Mouse (Mus musculus): ENCODE results near the gene Gcnt2. TPM values are rescaled to one million over a fixed set of nuclear protein-coding genes. Genes with fewer than 3 reads are reported as not detected.

Gcnt2 gene
- total RNA-seq, 1 experiment: 21.8 TPM

- no peak overlapping the region for H3K27ac ChIP-seq (ENCODE audit: insufficient read depth, low read depth, low read length, poor library complexity, severe bottlenecking)
- TF ChIP-seq MAFK (IDR thresholded peaks at IDR 0.05; ENCODE audit: insufficient read depth, low read depth, low read length): no peak
- TF ChIP-seq CHD2 (IDR thresholded peaks at IDR 0.05; ENCODE audit: low read depth, low read length): no peak
- no peak for TF ChIP-seq ZC3H11A (IDR thresholded peaks at IDR 0.05; ENCODE audit: borderline replicate concordance, low read depth, low read length)
- TF ChIP-seq HCFC1 (IDR thresholded peaks at IDR 0.05; ENCODE audit: borderline replicate concordance, insufficient read depth, low read length): no peak
- no peak for TF ChIP-seq ZNF384 (IDR thresholded peaks at IDR 0.05; ENCODE audit: low read depth, low read length)
- no peak overlapping the region for H3K4me3 ChIP-seq (ENCODE audit: insufficient read depth in 1 of 2, low read depth in 1 of 2, low read length in 2 of 2, poor library complexity in 1 of 2, severe bottlenecking in 1 of 2)
- no peak for DNase-seq (ENCODE audit: low read depth, low spot score)
- no peak overlapping the region for H3K9ac ChIP-seq (ENCODE audit: insufficient read depth, low read depth, low read length, poor library complexity, severe bottlenecking)
- in situ Hi-C loops (cut with MboI; ENCODE audit: low sequenced_read_pairs in 2 of 2, unreplicated experiment in 2 of 2): no loop called here
- H3K4me1 ChIP-seq (ENCODE audit: control insufficient read depth in 2 of 2, insufficient read depth in 2 of 2, low read length in 2 of 2, poor library complexity in 1 of 2): peaks cover 9 to 13% of the 10 kb centered on the region in 2 experiments
- no peaks in the 10 kb centered on the region for H3K9me3 ChIP-seq (ENCODE audit: control insufficient read depth, insufficient read depth, low read depth, low read length)
- H3K36me3 ChIP-seq (ENCODE audit: control insufficient read depth, insufficient read depth, low read length, poor library complexity, severe bottlenecking): no peaks in the 10 kb centered on the region
Observed at GRCm38 (mm10) chr13:40857281-40857818, 2.2 kb upstream of the Gcnt2 start.

GRCm38 (mm10) chr13:40859225-40859624 lies 329 bp upstream of the Gcnt2 start:
- Histone ChIP-seq H3K36me3 (ENCODE audit: control insufficient read depth, insufficient read depth, low read length, poor library complexity, severe bottlenecking) (no peaks in the 10 kb centered on the region), H3K4me3 (ENCODE audit: insufficient read depth in 1 of 2, low read depth in 1 of 2, low read length in 2 of 2, poor library complexity in 1 of 2, severe bottlenecking in 1 of 2) (no peak overlapping the region), H3K9me3 (ENCODE audit: control insufficient read depth, insufficient read depth, low read depth, low read length) (no peaks in the 10 kb centered on the region), H3K9ac (ENCODE audit: insufficient read depth, low read depth, low read length, poor library complexity, severe bottlenecking) (no peak overlapping the region), H3K27ac (ENCODE audit: insufficient read depth, low read depth, low read length, poor library complexity, severe bottlenecking) (no peak overlapping the region), H3K4me1 (ENCODE audit: control insufficient read depth in 2 of 2, insufficient read depth in 2 of 2, low read length in 2 of 2, poor library complexity in 1 of 2) (peaks cover 8 to 16% of the 10 kb centered on the region in 2 experiments)
- in situ Hi-C loops (cut with MboI; ENCODE audit: low sequenced_read_pairs in 2 of 2, unreplicated experiment in 2 of 2): no loop called here
- no peak for TF ChIP-seq ZC3H11A (IDR thresholded peaks at IDR 0.05; ENCODE audit: borderline replicate concordance, low read depth, low read length)
- no peak for TF ChIP-seq MAFK (IDR thresholded peaks at IDR 0.05; ENCODE audit: insufficient read depth, low read depth, low read length)
- TF ChIP-seq CHD2 (IDR thresholded peaks at IDR 0.05; ENCODE audit: low read depth, low read length): no peak
- no peak for TF ChIP-seq HCFC1 (IDR thresholded peaks at IDR 0.05; ENCODE audit: borderline replicate concordance, insufficient read depth, low read length)
- no peak for TF ChIP-seq ZNF384 (IDR thresholded peaks at IDR 0.05; ENCODE audit: low read depth, low read length)
- DNase-seq (ENCODE audit: low read depth, low spot score): no peak

GRCm38 (mm10) chr13:40863006-40863405 lies 3.5 kb downstream of the Gcnt2 start:
- TF ChIP-seq ZNF384 (IDR thresholded peaks at IDR 0.05; ENCODE audit: low read depth, low read length) (no peak), MAFK (IDR thresholded peaks at IDR 0.05; ENCODE audit: insufficient read depth, low read depth, low read length) (no peak), CHD2 (IDR thresholded peaks at IDR 0.05; ENCODE audit: low read depth, low read length) (no peak), HCFC1 (IDR thresholded peaks at IDR 0.05; ENCODE audit: borderline replicate concordance, insufficient read depth, low read length) (no peak), ZC3H11A (IDR thresholded peaks at IDR 0.05; ENCODE audit: borderline replicate concordance, low read depth, low read length) (no peak)
- Histone ChIP-seq H3K9ac (ENCODE audit: insufficient read depth, low read depth, low read length, poor library complexity, severe bottlenecking) (no peak overlapping the region), H3K4me3 (ENCODE audit: insufficient read depth in 1 of 2, low read depth in 1 of 2, low read length in 2 of 2, poor library complexity in 1 of 2, severe bottlenecking in 1 of 2) (no peak overlapping the region), H3K27ac (ENCODE audit: insufficient read depth, low read depth, low read length, poor library complexity, severe bottlenecking) (no peak overlapping the region; the same call in 1 of the 2 replicates), H3K9me3 (ENCODE audit: control insufficient read depth, insufficient read depth, low read depth, low read length) (no peaks in the 10 kb centered on the region), H3K36me3 (ENCODE audit: control insufficient read depth, insufficient read depth, low read length, poor library complexity, severe bottlenecking) (no peaks in the 10 kb centered on the region), H3K4me1 (ENCODE audit: control insufficient read depth in 2 of 2, insufficient read depth in 2 of 2, low read length in 2 of 2, poor library complexity in 1 of 2) (peaks cover 13 to 20% of the 10 kb centered on the region in 2 experiments)
- in situ Hi-C loops (cut with MboI; ENCODE audit: low sequenced_read_pairs in 2 of 2, unreplicated experiment in 2 of 2): no loop called here
- no peak for DNase-seq (ENCODE audit: low read depth, low spot score)

GRCm38 (mm10) chr13:40868844-40869587 lies 9.5 kb downstream of the Gcnt2 start:
- in situ Hi-C loops (cut with MboI; ENCODE audit: low sequenced_read_pairs in 2 of 2, unreplicated experiment in 2 of 2): no loop called here
- TF ChIP-seq MAFK (IDR thresholded peaks at IDR 0.05; ENCODE audit: insufficient read depth, low read depth, low read length) (no peak), ZNF384 (IDR thresholded peaks at IDR 0.05; ENCODE audit: low read depth, low read length) (peak; percentile 55; the same call in 1 of the 2 replicates)
- no peaks in the 10 kb centered on the region for H3K36me3 ChIP-seq (ENCODE audit: control insufficient read depth, insufficient read depth, low read length, poor library complexity, severe bottlenecking)
- H3K27ac ChIP-seq (ENCODE audit: insufficient read depth, low read depth, low read length, poor library complexity, severe bottlenecking): peak overlapping the region; percentile 97
- H3K4me1 ChIP-seq (ENCODE audit: control insufficient read depth in 2 of 2, insufficient read depth in 2 of 2, low read length in 2 of 2, poor library complexity in 1 of 2): peaks cover 21 to 23% of the 10 kb centered on the region in 2 experiments
- DNase-seq (ENCODE audit: low read depth, low spot score): peak; percentile 90
- H3K9me3 ChIP-seq (ENCODE audit: control insufficient read depth, insufficient read depth, low read depth, low read length): no peaks in the 10 kb centered on the region
- H3K4me3 ChIP-seq (ENCODE audit: insufficient read depth in 1 of 2, low read depth in 1 of 2, low read length in 2 of 2, poor library complexity in 1 of 2, severe bottlenecking in 1 of 2): peak overlapping the region; percentile 11 to 53; a peak in 3 of 4 replicates
- peak overlapping the region; percentile 12; the same call in 1 of the 2 replicates for H3K9ac ChIP-seq (ENCODE audit: insufficient read depth, low read depth, low read length, poor library complexity, severe bottlenecking)
